Mouse (Mus musculus): Measurements from ENCODE around the gene Mtcl1. TPM values are rescaled to one million over a fixed set of nuclear protein-coding genes. Genes with fewer than 3 reads are reported as not detected.
A peak's percentile ranks its signal among the peaks of the same experiment; 100 is the strongest.

Mtcl1 gene
- polyA plus RNA-seq, 1 experiment from 2014 or later = 11.7 TPM

GRCm38 (mm10) chr17:66325440-66326203, 123.9 kb downstream of the Mtcl1 start:
- no peak overlapping the region for H3K9ac ChIP-seq (ENCODE audit: low read length)
- H3K9me3 ChIP-seq (ENCODE audit: control insufficient read depth, low read length) = no peaks in the 10 kb centered on the region
- H3K4me2 ChIP-seq (ENCODE audit: low read length) = no peak overlapping the region
- H3K27me3 ChIP-seq (replicated peaks; ENCODE audit: control insufficient read depth, insufficient read depth, low read length) = no peaks in the 10 kb centered on the region
- 56% methylated on average over 14 of the region's 14 CpGs for WGBS
- ATAC-seq (replicated peaks; ENCODE audit: low FRiP score, low TSS enrichment, low read depth) (no peak), DNase-seq (ENCODE audit: low spot score) (no peak)
- no peak overlapping the region for H3K27ac ChIP-seq (ENCODE audit: low read depth)
- no peak overlapping the region for H3K4me3 ChIP-seq (ENCODE audit: low read depth, low read length)
- peaks cover 9% of the 10 kb centered on the region; the same call in 1 of the 2 replicates for H3K4me1 ChIP-seq (replicated peaks; ENCODE audit: control insufficient read depth, insufficient read depth, low read length)
- H3K36me3 ChIP-seq (ENCODE audit: control insufficient read depth, insufficient read depth, low read length) = no peaks in the 10 kb centered on the region

- Histone ChIP-seq H3K4me3 (ENCODE audit: low read depth, low read length) (no peak overlapping the region), H3K4me1 (replicated peaks; ENCODE audit: control insufficient read depth, insufficient read depth, low read length) (peaks cover 9% of the 10 kb centered on the region; the same call in 1 of the 2 replicates), H3K27me3 (replicated peaks; ENCODE audit: control insufficient read depth, insufficient read depth, low read length) (no peaks in the 10 kb centered on the region), H3K9me3 (ENCODE audit: control insufficient read depth, low read length) (no peaks in the 10 kb centered on the region), H3K9ac (ENCODE audit: low read length) (no peak overlapping the region), H3K4me2 (ENCODE audit: low read length) (no peak overlapping the region), H3K36me3 (ENCODE audit: control insufficient read depth, insufficient read depth, low read length) (no peaks in the 10 kb centered on the region), H3K27ac (ENCODE audit: low read depth) (no peak overlapping the region)
- DNase-seq (ENCODE audit: low spot score) (no peak), ATAC-seq (replicated peaks; ENCODE audit: low FRiP score, low TSS enrichment, low read depth) (no peak)
- WGBS = 74% methylated on average over 3 of the region's 3 CpGs
Observed at GRCm38 (mm10) chr17:66324836-66325235, 124.7 kb downstream of the Mtcl1 start.

GRCm38 (mm10) chr17:66322646-66323255, 126.8 kb downstream of the Mtcl1 start:
- Histone ChIP-seq H3K4me2 (ENCODE audit: low read length) (no peak overlapping the region), H3K4me1 (replicated peaks; ENCODE audit: control insufficient read depth, insufficient read depth, low read length) (peaks cover 9% of the 10 kb centered on the region; the same call in 1 of the 2 replicates), H3K27ac (ENCODE audit: low read depth) (no peak overlapping the region), H3K4me3 (ENCODE audit: low read depth, low read length) (no peak overlapping the region), H3K27me3 (replicated peaks; ENCODE audit: control insufficient read depth, insufficient read depth, low read length) (no peaks in the 10 kb centered on the region), H3K9ac (ENCODE audit: low read length) (no peak overlapping the region), H3K9me3 (ENCODE audit: control insufficient read depth, low read length) (no peaks in the 10 kb centered on the region), H3K36me3 (ENCODE audit: control insufficient read depth, insufficient read depth, low read length) (no peaks in the 10 kb centered on the region)
- peak; percentile 27; the same call in 1 of the 2 replicates for ATAC-seq (replicated peaks; ENCODE audit: low FRiP score, low TSS enrichment, low read depth)
- WGBS = 51% methylated on average over 15 of the region's 15 CpGs
- DNase-seq (ENCODE audit: low spot score) = no peak

GRCm38 (mm10) chr17:66321933-66322332, 127.6 kb downstream of the Mtcl1 start:
- no peak overlapping the region for H3K4me2 ChIP-seq (ENCODE audit: low read length)
- no peak for ATAC-seq (replicated peaks; ENCODE audit: low FRiP score, low TSS enrichment, low read depth)

GRCm38 (mm10) chr17:66320716-66321372, 128.7 kb downstream of the Mtcl1 start:
- 77% methylated on average over 20 of the region's 20 CpGs for WGBS
- Histone ChIP-seq H3K4me1 (replicated peaks; ENCODE audit: control insufficient read depth, insufficient read depth, low read length) (peaks cover 13% of the 10 kb centered on the region; the same call in 1 of the 2 replicates), H3K4me3 (ENCODE audit: low read depth, low read length) (no peak overlapping the region), H3K27ac (ENCODE audit: low read depth) (no peak overlapping the region), H3K9me3 (ENCODE audit: control insufficient read depth, low read length) (no peaks in the 10 kb centered on the region), H3K9ac (ENCODE audit: low read length) (no peak overlapping the region), H3K4me2 (ENCODE audit: low read length) (no peak overlapping the region), H3K36me3 (ENCODE audit: control insufficient read depth, insufficient read depth, low read length) (no peaks in the 10 kb centered on the region), H3K27me3 (replicated peaks; ENCODE audit: control insufficient read depth, insufficient read depth, low read length) (no peaks in the 10 kb centered on the region)
- ATAC-seq (replicated peaks; ENCODE audit: low FRiP score, low TSS enrichment, low read depth) = no peak
- DNase-seq (ENCODE audit: low spot score) = no peak

More at GRCm38 (mm10) chr17:66321933-66322332, 127.6 kb downstream of the Mtcl1 start:
- peaks cover 9% of the 10 kb centered on the region; the same call in 1 of the 2 replicates for H3K4me1 ChIP-seq (replicated peaks; ENCODE audit: control insufficient read depth, insufficient read depth, low read length)
- no peak for DNase-seq (ENCODE audit: low spot score)
- no peaks in the 10 kb centered on the region for H3K9me3 ChIP-seq (ENCODE audit: control insufficient read depth, low read length)
- no peaks in the 10 kb centered on the region for H3K27me3 ChIP-seq (replicated peaks; ENCODE audit: control insufficient read depth, insufficient read depth, low read length)
- no peak overlapping the region for H3K9ac ChIP-seq (ENCODE audit: low read length)
- H3K27ac ChIP-seq (ENCODE audit: low read depth) = no peak overlapping the region
- no peaks in the 10 kb centered on the region for H3K36me3 ChIP-seq (ENCODE audit: control insufficient read depth, insufficient read depth, low read length)
- 57% methylated on average over 14 of the region's 14 CpGs for WGBS
- H3K4me3 ChIP-seq (ENCODE audit: low read depth, low read length) = no peak overlapping the region

- WGBS = 91% methylated on average over 3 of the region's 3 CpGs
- H3K4me3 ChIP-seq (ENCODE audit: low read depth, low read length) = no peak overlapping the region
- no peaks in the 10 kb centered on the region for H3K27me3 ChIP-seq (replicated peaks; ENCODE audit: control insufficient read depth, insufficient read depth, low read length)
- DNase-seq (ENCODE audit: low spot score) (no peak), ATAC-seq (replicated peaks; ENCODE audit: low FRiP score, low TSS enrichment, low read depth) (no peak)
- H3K4me1 ChIP-seq (replicated peaks; ENCODE audit: control insufficient read depth, insufficient read depth, low read length) = peaks cover 28% of the 10 kb centered on the region
- no peak overlapping the region for H3K4me2 ChIP-seq (ENCODE audit: low read length)
- H3K27ac ChIP-seq (ENCODE audit: low read depth) = no peak overlapping the region
- no peaks in the 10 kb centered on the region for H3K9me3 ChIP-seq (ENCODE audit: control insufficient read depth, low read length)
- H3K9ac ChIP-seq (ENCODE audit: low read length) = no peak overlapping the region
- no peaks in the 10 kb centered on the region for H3K36me3 ChIP-seq (ENCODE audit: control insufficient read depth, insufficient read depth, low read length)
Observed at GRCm38 (mm10) chr17:66318031-66318430, 131.5 kb downstream of the Mtcl1 start.

- no peak for DNase-seq (ENCODE audit: low spot score)
- H3K27ac ChIP-seq (ENCODE audit: low read depth) = no peak overlapping the region
- H3K9ac ChIP-seq (ENCODE audit: low read length) = no peak overlapping the region
- H3K4me3 ChIP-seq (ENCODE audit: low read depth, low read length) = no peak overlapping the region
- 96% methylated on average over 4 of the region's 4 CpGs for WGBS
- H3K4me1 ChIP-seq (replicated peaks; ENCODE audit: control insufficient read depth, insufficient read depth, low read length) = peaks cover 26% of the 10 kb centered on the region
- ATAC-seq (replicated peaks; ENCODE audit: low FRiP score, low TSS enrichment, low read depth) = no peak
- H3K4me2 ChIP-seq (ENCODE audit: low read length) = no peak overlapping the region
- no peaks in the 10 kb centered on the region for H3K27me3 ChIP-seq (replicated peaks; ENCODE audit: control insufficient read depth, insufficient read depth, low read length)
- H3K9me3 ChIP-seq (ENCODE audit: control insufficient read depth, low read length) = no peaks in the 10 kb centered on the region
- no peaks in the 10 kb centered on the region for H3K36me3 ChIP-seq (ENCODE audit: control insufficient read depth, insufficient read depth, low read length)
Observed at GRCm38 (mm10) chr17:66317576-66317975, 132.0 kb downstream of the Mtcl1 start.

GRCm38 (mm10) chr17:66317156-66317555, 132.4 kb downstream of the Mtcl1 start:
- no peak overlapping the region for H3K4me2 ChIP-seq (ENCODE audit: low read length)
- WGBS = 95% methylated on average over 5 of the region's 5 CpGs
- H3K4me1 ChIP-seq (replicated peaks; ENCODE audit: control insufficient read depth, insufficient read depth, low read length) = peaks cover 26% of the 10 kb centered on the region
- no peak overlapping the region for H3K9ac ChIP-seq (ENCODE audit: low read length)
- no peaks in the 10 kb centered on the region for H3K36me3 ChIP-seq (ENCODE audit: control insufficient read depth, insufficient read depth, low read length)
- no peak overlapping the region for H3K4me3 ChIP-seq (ENCODE audit: low read depth, low read length)
- H3K27ac ChIP-seq (ENCODE audit: low read depth) = no peak overlapping the region
- no peak for ATAC-seq (replicated peaks; ENCODE audit: low FRiP score, low TSS enrichment, low read depth)
- no peak for DNase-seq (ENCODE audit: low spot score)
- no peaks in the 10 kb centered on the region for H3K9me3 ChIP-seq (ENCODE audit: control insufficient read depth, low read length)
- no peaks in the 10 kb centered on the region for H3K27me3 ChIP-seq (replicated peaks; ENCODE audit: control insufficient read depth, insufficient read depth, low read length)

All from intestine, embryonic 14.5 days (tissue).